Mouse (Mus musculus): Measurements from ENCODE around the gene Rtbdn. TPM values are rescaled to one million over a fixed set of nuclear protein-coding genes. Genes with fewer than 3 reads are reported as not detected.
A peak's percentile ranks its signal among the peaks of the same experiment; 100 is the strongest.

Rtbdn gene
- polyA plus RNA-seq, 1 experiment from 2014 or later = not detected

DNA sequence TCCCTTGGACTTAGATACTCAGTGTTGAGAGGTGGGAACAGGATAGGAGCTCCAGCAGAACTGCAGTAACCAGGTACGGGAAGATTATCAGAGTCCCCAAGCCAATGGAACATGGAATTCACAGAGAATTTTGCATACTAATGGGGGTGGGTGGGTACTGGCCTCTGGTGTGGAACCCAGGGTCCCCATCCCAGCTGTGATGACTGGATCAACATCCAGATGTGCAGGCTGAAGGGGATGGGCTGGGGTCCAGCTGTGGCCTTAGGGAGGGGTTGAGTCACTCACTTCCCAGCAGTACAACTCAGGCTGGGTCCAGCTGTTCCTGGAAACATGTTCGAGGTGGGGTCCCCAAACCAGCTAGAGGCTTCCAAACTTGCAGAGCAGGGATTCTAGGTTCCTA, 41.1 kb downstream of the Rtbdn start:
- WGBS = 61% methylated on average over 2 of the region's 2 CpGs
- Histone ChIP-seq H3K9ac (ENCODE audit: low read depth, low read length) (no peak overlapping the region), H3K9me3 (ENCODE audit: control insufficient read depth, low read length) (no peaks in the 10 kb centered on the region), H3K4me1 (ENCODE audit: control insufficient read depth, insufficient read depth, low read length) (peaks cover 20% of the 10 kb centered on the region), H3K4me2 (ENCODE audit: low read depth, low read length) (no peak overlapping the region), H3K36me3 (ENCODE audit: control insufficient read depth, insufficient read depth, low read length) (no peaks in the 10 kb centered on the region), H3K27ac (replicated peaks; ENCODE audit: low read depth, low read length) (no peak overlapping the region), H3K27me3 (replicated peaks; ENCODE audit: control insufficient read depth, insufficient read depth, low read length) (no peaks in the 10 kb centered on the region), H3K4me3 (ENCODE audit: low read depth, low read length) (no peak overlapping the region)
- no peak for DNase-seq (ENCODE audit: low spot score)
- no peak for ATAC-seq (ENCODE audit: low read depth)

DNA sequence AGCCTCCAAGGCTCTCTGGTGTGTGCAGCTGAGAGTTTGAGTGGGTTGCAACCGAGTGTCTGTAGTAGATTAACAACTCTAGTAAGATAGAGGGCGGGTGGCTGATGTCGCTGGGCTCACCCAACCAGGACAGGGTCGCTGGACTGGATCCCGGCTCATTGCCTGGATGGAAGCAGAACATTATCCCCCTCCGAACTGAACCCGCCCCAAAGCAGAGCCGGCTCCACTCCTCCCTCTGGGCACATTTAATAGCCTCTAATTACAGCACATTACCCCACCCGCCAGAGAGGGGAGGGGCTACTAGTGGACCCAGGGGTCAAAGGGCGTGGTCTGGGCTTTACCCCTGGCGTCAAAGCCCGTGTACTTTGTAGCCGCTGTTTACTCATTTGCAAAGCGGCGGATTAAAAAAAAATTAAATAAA, 42.5 kb downstream of the Rtbdn start:
- Histone ChIP-seq H3K27me3 (replicated peaks; ENCODE audit: control insufficient read depth, insufficient read depth, low read length) (no peaks in the 10 kb centered on the region), H3K9me3 (ENCODE audit: control insufficient read depth, low read length) (no peaks in the 10 kb centered on the region), H3K4me1 (ENCODE audit: control insufficient read depth, insufficient read depth, low read length) (peaks cover 20% of the 10 kb centered on the region), H3K27ac (replicated peaks; ENCODE audit: low read depth, low read length) (peak overlapping the region; percentile 4; the same call in 1 of the 2 replicates), H3K4me2 (ENCODE audit: low read depth, low read length) (peak overlapping the region; percentile 97), H3K9ac (ENCODE audit: low read depth, low read length) (0 out of 2 replicates have a peak overlapping the region, but pooled peaks have one; percentile 72), H3K36me3 (ENCODE audit: control insufficient read depth, insufficient read depth, low read length) (no peaks in the 10 kb centered on the region), H3K4me3 (ENCODE audit: low read depth, low read length) (no peak overlapping the region)
- ATAC-seq (ENCODE audit: low read depth) (no peak), DNase-seq (ENCODE audit: low spot score) (no peak)
- 6% methylated on average over 15 of the region's 15 CpGs for WGBS

DNA sequence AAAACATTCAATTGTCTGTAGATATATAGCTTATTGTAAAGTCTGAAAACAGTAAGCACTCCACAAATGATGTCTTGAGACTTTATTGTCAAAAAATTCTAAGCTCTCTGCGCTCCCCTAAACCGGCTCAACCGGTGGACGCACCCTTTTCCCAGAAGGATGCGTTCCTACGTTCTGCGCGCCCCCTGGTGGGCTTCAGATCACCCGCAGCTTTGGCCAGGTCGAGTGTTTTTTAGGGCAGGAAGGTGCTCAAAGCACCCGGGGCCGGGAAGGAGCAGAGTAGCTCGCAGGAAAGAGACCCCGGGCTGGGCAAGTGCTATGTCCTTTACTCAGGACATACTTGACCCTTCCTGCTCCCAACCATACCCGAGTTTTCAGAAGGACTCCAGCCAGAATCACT, 43.0 kb downstream of the Rtbdn start:
- Histone ChIP-seq H3K27me3 (replicated peaks; ENCODE audit: control insufficient read depth, insufficient read depth, low read length) (no peaks in the 10 kb centered on the region), H3K4me2 (ENCODE audit: low read depth, low read length) (peak overlapping the region; percentile 97), H3K27ac (replicated peaks; ENCODE audit: low read depth, low read length) (peak overlapping the region; percentile 79), H3K9ac (ENCODE audit: low read depth, low read length) (peak overlapping the region; percentile 72), H3K9me3 (ENCODE audit: control insufficient read depth, low read length) (no peaks in the 10 kb centered on the region), H3K36me3 (ENCODE audit: control insufficient read depth, insufficient read depth, low read length) (peaks cover 2% of the 10 kb centered on the region; the same call in 1 of the 2 replicates), H3K4me1 (ENCODE audit: control insufficient read depth, insufficient read depth, low read length) (peaks cover 16% of the 10 kb centered on the region), H3K4me3 (ENCODE audit: low read depth, low read length) (peak overlapping the region; percentile 73)
- whole genome bisulfite sequencing = under 1% methylated on average over 15 of the region's 15 CpGs
- DNase-seq (ENCODE audit: low spot score) (peak; percentile 95), ATAC-seq (ENCODE audit: low read depth) (peak; percentile 76)

DNA sequence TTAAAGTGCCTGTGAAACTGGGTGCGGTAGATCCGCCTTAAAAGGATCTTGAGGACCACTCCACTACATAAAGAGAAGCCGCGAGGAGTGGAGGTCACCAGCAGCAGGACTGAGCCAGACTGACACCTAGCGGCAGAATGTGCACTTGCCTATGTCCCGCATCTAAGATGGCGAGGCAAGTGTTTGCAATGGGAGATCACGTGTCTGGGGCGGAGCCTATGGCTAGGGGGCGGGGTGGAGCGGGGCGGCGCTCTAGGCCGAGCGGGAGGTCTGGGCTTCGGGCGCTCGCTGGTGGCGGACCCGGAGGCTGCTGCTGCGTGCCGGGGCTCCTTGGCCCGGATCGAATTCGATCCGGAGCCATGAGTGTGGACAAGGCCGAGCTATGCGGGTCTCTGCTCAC, 43.6 kb downstream of the Rtbdn start, which contains the start of gene Hook2:
Gene Hook2 (plus strand): TSS at position 255 of the 400 bp plus-strand sequence.
- peak within 1 kb of the TSS; percentile 79 for H3K27ac ChIP-seq (replicated peaks; ENCODE audit: low read depth, low read length)
- H3K4me2 ChIP-seq (ENCODE audit: low read depth, low read length) = peak within 1 kb of the TSS; percentile 97
- H3K36me3 ChIP-seq (ENCODE audit: control insufficient read depth, insufficient read depth, low read length) = peaks cover 7% of the 10 kb centered on the region; the same call in 1 of the 2 replicates
- peaks cover 11% of the 10 kb centered on the region for H3K4me1 ChIP-seq (ENCODE audit: control insufficient read depth, insufficient read depth, low read length)
- H3K4me3 ChIP-seq (ENCODE audit: low read depth, low read length) = peak within 1 kb of the TSS; percentile 73
- WGBS = 1% methylated on average over 14 of the region's 28 CpGs
- H3K27me3 ChIP-seq (replicated peaks; ENCODE audit: control insufficient read depth, insufficient read depth, low read length) = no peaks in the 10 kb centered on the region; the same call in 1 of the 2 replicates
- H3K9ac ChIP-seq (ENCODE audit: low read depth, low read length) = peak within 1 kb of the TSS; percentile 75
- peak; percentile 99 for DNase-seq (ENCODE audit: low spot score)
- peak; percentile 94 for ATAC-seq (ENCODE audit: low read depth)
- H3K9me3 ChIP-seq (ENCODE audit: control insufficient read depth, low read length) = no peaks in the 10 kb centered on the region

DNA sequence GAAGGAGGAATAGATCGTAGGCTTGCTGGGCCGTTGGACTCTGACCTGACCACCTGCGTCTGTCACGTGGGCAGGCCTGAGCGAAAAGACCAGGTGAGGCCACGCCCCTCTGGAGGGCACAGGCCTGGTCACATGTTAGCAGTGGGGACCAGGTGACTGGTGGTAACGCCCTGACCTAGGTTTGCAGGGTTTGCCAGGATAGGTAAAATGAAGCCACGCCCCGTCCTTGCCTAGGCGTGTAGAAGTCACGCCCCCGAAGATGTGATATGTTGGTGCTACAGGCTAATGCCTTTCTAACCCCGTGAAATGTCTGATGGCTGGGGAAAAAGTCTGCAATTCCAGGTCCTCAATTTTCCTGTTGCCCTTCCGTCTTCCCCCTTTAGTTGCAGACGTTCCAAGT, 44.0 kb downstream of the Rtbdn start:
- H3K27ac ChIP-seq (replicated peaks; ENCODE audit: low read depth, low read length) = peak overlapping the region; percentile 79
- H3K4me1 ChIP-seq (ENCODE audit: control insufficient read depth, insufficient read depth, low read length) = peaks cover 7% of the 10 kb centered on the region; the same call in 1 of the 2 replicates
- DNase-seq (ENCODE audit: low spot score) (peak; percentile 92), ATAC-seq (ENCODE audit: low read depth) (peak; percentile 47)
- peaks cover 7% of the 10 kb centered on the region; the same call in 1 of the 2 replicates for H3K36me3 ChIP-seq (ENCODE audit: control insufficient read depth, insufficient read depth, low read length)
- no peaks in the 10 kb centered on the region; the same call in 1 of the 2 replicates for H3K27me3 ChIP-seq (replicated peaks; ENCODE audit: control insufficient read depth, insufficient read depth, low read length)
- peak overlapping the region; percentile 97 for H3K4me2 ChIP-seq (ENCODE audit: low read depth, low read length)
- 2% methylated on average over 15 of the region's 15 CpGs for WGBS
- peak overlapping the region; percentile 75 for H3K9ac ChIP-seq (ENCODE audit: low read depth, low read length)
- no peaks in the 10 kb centered on the region for H3K9me3 ChIP-seq (ENCODE audit: control insufficient read depth, low read length)
- H3K4me3 ChIP-seq (ENCODE audit: low read depth, low read length) = peak overlapping the region; percentile 73

DNA sequence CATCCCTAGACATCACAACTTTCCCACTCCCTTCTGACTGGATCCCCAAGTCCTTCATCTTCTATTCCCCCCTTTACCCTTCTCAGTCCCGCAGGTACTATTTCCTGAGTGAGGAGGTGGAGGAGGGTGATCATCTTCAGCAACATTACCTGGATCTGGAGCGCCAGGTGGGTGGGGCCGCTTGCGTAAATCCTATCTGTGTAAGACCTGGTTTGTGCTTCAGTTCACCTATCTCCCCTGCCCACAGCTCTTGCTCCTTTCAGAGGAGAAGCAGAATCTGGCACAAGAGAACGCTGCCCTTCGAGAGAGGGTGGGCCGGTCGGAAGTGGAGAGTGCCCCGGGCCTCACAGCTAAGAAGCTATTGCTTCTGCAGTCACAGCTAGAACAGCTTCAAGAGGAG, 47.6 kb downstream of the Rtbdn start:
- WGBS = 95% methylated on average over 9 of the region's 9 CpGs
- no peak for DNase-seq (ENCODE audit: low spot score)
- Histone ChIP-seq H3K4me3 (ENCODE audit: low read depth, low read length) (no peak overlapping the region), H3K27me3 (replicated peaks; ENCODE audit: control insufficient read depth, insufficient read depth, low read length) (no peaks in the 10 kb centered on the region; the same call in 1 of the 2 replicates), H3K4me2 (ENCODE audit: low read depth, low read length) (no peak overlapping the region), H3K4me1 (ENCODE audit: control insufficient read depth, insufficient read depth, low read length) (peaks cover 10% of the 10 kb centered on the region; the same call in 1 of the 2 replicates), H3K9ac (ENCODE audit: low read depth, low read length) (no peak overlapping the region), H3K36me3 (ENCODE audit: control insufficient read depth, insufficient read depth, low read length) (peaks cover 15% of the 10 kb centered on the region; the same call in 1 of the 2 replicates), H3K9me3 (ENCODE audit: control insufficient read depth, low read length) (no peaks in the 10 kb centered on the region), H3K27ac (replicated peaks; ENCODE audit: low read depth, low read length) (no peak overlapping the region)
- ATAC-seq (ENCODE audit: low read depth) = no peak

DNA sequence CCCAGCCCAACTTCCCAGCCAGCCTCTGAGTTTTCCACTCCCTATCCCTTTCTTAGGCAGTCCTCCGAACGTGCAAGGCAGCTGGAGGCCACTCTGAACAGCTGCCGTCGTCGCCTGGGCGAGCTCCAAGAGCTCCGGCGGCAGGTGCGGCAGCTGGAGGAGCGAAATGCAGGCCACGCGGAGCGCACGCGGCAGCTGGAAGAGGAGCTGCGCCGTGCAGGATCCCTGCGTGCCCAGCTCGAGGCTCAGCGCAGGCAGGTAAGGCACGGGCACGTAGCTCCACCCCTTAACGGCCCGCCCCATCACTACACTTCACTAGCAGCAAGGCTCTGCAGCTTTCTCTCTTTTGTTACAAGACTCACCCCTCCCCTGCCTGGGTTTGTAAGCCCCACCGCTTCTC, 48.9 kb downstream of the Rtbdn start:
- no peak overlapping the region for H3K27ac ChIP-seq (replicated peaks; ENCODE audit: low read depth, low read length)
- peaks cover 10% of the 10 kb centered on the region; the same call in 1 of the 2 replicates for H3K4me1 ChIP-seq (ENCODE audit: control insufficient read depth, insufficient read depth, low read length)
- peak; percentile 16; the same call in 1 of the 2 replicates for ATAC-seq (ENCODE audit: low read depth)
- H3K4me2 ChIP-seq (ENCODE audit: low read depth, low read length) = no peak overlapping the region
- H3K27me3 ChIP-seq (replicated peaks; ENCODE audit: control insufficient read depth, insufficient read depth, low read length) = no peaks in the 10 kb centered on the region; the same call in 1 of the 2 replicates
- no peak overlapping the region for H3K9ac ChIP-seq (ENCODE audit: low read depth, low read length)
- peaks cover 15% of the 10 kb centered on the region; the same call in 1 of the 2 replicates for H3K36me3 ChIP-seq (ENCODE audit: control insufficient read depth, insufficient read depth, low read length)
- peak; percentile 72 for DNase-seq (ENCODE audit: low spot score)
- no peak overlapping the region for H3K4me3 ChIP-seq (ENCODE audit: low read depth, low read length)
- WGBS = 24% methylated on average over 23 of the region's 25 CpGs
- no peaks in the 10 kb centered on the region for H3K9me3 ChIP-seq (ENCODE audit: control insufficient read depth, low read length)

DNA sequence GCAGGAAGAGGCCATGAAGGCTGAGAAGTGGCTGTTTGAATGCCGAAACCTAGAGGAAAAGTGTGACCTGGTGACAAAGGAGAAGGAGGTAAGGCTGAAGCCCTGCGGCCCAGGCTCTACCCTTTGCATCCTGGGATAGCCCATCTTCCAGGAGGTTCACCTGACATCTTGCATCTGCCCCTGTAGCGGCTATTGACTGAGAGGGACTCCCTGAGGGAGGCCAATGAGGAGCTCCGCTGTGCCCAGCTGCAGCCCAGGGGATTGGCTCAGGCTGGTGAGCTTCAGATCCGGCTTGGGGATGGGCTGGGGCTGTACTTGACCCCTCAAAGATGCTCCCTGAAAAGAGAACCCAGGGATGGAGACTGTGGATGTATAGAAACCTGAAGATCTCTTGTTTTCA, 50.2 kb downstream of the Rtbdn start:
- WGBS = 74% methylated on average over 5 of the region's 5 CpGs
- Histone ChIP-seq H3K9me3 (ENCODE audit: control insufficient read depth, low read length) (no peaks in the 10 kb centered on the region), H3K36me3 (ENCODE audit: control insufficient read depth, insufficient read depth, low read length) (peaks cover 15% of the 10 kb centered on the region; the same call in 1 of the 2 replicates), H3K9ac (ENCODE audit: low read depth, low read length) (no peak overlapping the region), H3K4me3 (ENCODE audit: low read depth, low read length) (no peak overlapping the region), H3K4me1 (ENCODE audit: control insufficient read depth, insufficient read depth, low read length) (peaks cover 3% of the 10 kb centered on the region; the same call in 1 of the 2 replicates), H3K27me3 (replicated peaks; ENCODE audit: control insufficient read depth, insufficient read depth, low read length) (no peaks in the 10 kb centered on the region; the same call in 1 of the 2 replicates), H3K27ac (replicated peaks; ENCODE audit: low read depth, low read length) (no peak overlapping the region), H3K4me2 (ENCODE audit: low read depth, low read length) (no peak overlapping the region)
- ATAC-seq (ENCODE audit: low read depth) = no peak
- DNase-seq (ENCODE audit: low spot score) = no peak

All from embryonic facial prominence, embryonic 14.5 days (tissue).